Mouse (Mus musculus) lung, postnatal 4 days (tissue): ENCODE measurements around the gene Mrtfb.

Experiments
- DNase-seq, 2 experiments: peaks; one replicate each; pipeline ENCODE4 v3.0.0; 2021

The Mrtfb gene

DNA sequence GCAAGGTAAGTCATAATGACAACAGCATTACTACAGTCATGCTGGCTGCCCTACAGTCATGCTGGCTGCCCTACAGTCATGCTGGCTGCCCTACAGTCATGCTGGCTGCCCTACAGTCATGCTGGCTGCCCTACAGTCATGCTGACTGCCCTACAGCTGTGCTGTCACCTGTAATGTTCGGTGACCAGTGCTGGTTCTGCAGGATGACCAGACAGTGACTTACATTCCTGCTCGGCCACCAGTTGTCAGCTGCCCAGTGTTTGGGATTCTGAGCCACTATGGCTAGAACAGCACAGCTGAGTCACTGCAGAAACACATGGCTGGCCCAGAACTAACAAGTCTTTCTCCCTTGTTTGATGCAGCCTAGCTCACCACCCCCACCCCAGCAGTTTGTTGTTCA, 149.1 kb downstream of the Mrtfb start:
- DNase-seq = no peak

DNA sequence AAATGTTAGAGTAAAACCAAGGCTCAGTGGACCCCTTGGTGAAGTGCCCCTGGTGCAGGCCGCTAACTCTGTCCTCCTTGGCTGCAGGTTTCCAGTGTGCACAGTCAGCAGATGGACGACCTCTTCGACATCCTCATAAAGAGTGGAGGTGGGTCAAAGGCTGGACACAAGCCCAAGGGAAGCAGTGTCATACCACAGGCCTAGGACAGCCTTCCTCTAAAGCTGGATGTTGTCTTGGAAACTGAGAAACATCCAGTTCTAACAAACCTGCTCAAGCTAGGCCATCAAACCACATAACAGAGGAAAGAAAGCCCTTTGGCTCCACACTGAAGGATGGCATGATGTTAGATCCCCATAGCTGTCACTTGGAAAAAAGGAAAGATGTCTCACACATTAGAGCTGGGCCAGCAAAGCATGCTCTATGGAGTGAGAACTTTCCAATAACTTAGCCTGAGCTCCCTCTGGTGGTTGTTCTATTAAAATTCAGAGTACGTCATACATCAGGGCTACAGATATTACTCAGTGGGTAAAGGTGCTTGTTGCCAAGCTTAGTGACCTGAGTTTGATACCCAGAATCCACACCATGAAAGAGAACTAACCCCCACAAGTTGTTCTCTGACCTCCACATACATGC, 153.4 kb downstream of the Mrtfb start:
- peak in 1 of 2 experiments; percentile 57 for DNase-seq

DNA sequence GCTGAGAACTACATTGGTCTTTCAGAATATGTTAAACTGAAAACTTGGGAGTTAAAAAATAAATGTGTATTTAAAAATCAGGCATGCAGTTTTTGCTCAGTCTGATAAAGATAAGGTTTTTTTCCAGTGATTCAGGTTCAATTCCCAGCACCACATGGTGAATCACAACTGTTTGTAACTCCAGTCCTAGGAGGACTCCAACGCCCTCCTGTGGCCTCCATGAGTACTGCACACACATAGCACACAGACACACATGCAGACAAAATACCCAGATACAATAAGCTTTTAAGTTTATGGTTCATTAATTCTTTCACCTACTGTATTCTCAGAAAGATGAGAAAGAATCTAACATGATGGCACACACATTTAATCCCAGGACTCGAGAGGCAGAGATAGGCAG, 154.5 kb downstream of the Mrtfb start:
- no peak for DNase-seq

DNA sequence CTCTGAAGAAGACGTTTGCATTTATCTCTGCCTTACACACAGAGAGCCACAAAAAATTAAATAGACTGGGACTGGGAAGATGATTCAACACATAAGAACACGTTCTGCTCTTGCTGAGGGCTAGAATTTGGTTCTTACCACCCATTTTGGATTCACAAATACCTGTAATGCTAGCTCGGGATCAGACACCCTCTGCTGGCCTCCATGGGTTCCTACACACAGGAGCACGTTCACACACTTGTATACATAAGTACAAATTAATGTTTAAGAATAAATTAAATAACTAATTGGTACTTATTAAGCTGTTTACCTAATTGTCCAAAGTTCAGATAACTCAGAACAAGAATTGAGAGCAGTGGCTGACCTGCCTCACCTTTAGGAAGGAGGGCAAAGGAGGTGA, 155.2 kb downstream of the Mrtfb start:
- no peak for DNase-seq

DNA sequence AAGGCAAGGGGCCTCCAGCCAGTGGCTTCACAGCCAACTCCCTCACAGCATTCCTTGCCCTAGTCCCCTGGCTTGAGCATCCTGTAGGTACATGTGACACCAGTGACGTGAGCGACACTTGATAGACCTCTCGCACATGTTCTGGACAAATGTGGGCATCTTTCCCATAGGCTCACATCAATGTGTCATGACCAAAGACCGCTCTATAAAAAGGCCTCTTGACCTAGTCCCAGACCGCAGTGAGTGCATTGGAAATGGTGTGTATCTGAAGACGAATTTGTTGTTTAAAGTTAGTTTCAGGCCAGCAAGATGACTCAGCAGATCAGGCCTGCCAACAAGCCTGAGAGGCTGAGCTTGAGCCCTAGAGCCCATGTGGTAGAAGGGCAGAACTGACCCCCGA, 158.3 kb downstream of the Mrtfb start:
- no peak for DNase-seq

DNA sequence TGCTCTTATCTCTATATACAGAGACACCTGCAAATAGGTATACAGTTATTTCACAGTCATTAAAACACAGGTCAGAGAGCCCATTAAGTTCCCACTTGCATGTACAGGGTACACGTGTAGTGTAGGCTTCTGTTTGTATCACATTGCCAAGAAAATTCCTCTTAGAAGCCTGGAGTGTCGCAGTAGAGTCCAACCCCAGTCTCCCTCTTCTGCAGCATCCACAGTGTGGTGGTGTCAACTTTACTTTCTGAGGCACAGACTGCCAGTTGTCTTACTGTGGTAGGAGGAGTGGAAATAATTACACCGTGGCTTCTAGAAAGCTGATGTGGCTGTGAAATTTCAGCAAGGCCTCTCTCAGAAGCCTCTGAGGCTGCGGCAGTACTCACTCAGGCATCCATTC, 158.7 kb downstream of the Mrtfb start:
- DNase-seq = no peak

DNA sequence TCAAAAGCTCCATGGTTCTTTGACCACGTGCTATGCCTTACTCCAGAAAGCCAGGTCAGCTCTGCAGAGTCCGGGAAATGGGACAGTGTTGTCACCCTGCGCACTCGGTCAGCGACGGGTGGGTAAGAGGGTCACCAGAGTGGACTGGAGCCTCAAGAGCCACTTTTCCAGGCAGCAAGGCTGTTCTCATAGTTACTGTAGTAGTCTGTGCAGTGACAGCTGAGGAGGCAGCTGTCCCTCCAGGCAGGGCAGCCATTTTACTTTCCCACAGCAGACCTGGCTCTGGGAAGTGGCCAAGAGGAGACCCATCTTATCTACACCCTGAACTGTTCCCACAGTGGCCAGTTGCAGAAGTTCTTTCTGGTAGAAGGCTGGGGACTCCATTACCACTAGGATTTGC, 159.2 kb downstream of the Mrtfb start:
- no peak for DNase-seq

DNA sequence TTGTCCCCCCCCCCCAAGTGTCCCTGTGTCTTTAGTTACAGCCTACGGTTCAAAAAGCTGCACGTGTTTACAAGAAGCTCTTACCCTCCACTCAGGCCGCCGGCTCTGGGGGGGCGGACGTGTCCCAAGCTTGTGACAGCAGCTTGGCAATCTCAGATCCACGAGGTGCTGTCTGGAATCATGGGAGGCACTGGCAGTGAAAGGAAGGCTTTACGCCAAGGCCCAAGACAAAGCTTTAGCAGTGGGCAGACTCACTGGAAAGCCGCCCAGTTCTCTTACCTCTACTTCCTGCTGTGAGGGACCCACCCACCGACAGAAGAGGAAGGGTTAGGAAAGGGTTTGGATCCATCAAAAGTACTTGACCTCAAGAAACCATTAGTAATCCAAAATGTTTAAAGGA, 160.2 kb downstream of the Mrtfb start:
- peak; percentile 46 to 55 for DNase-seq

DNA sequence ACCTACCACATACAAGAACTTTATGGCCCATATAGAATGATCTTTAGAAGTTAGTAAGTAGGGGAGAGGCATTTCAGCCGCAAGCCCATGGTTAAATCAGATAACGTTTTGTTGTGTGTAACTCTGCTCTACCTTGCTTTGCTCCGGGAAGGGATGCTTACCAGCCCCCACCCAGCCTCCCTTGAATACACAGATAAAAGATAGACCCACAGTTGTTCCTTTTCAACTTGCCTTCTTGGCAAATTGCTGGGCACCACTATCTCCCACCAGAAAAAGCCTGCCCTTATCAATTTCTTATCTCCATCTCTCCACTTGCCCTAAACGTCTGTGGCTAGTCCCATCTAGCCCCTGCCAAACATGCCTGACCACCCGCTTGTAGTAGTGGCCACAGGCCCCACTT, 161.6 kb downstream of the Mrtfb start:
- no peak for DNase-seq

DNA sequence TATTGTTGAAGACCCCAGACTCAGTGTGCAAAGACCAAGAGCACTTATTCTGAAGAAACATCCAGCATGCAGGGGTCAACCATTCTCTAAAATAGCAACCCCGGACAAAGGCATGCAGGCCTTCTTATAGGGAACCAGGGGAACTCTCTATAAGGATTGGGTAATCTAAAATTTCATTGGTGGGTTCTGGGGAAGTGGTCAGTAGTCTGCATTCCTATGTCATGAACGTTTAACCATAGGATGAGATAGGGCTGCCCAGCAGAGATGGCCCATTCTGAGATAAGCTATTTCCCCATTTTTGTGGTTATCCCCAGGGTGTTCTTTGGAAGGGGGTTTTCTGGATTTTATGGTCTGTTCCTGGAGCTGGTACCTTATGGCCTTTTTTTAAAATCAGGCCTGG, 163.5 kb downstream of the Mrtfb start:
- no peak for DNase-seq

DNA sequence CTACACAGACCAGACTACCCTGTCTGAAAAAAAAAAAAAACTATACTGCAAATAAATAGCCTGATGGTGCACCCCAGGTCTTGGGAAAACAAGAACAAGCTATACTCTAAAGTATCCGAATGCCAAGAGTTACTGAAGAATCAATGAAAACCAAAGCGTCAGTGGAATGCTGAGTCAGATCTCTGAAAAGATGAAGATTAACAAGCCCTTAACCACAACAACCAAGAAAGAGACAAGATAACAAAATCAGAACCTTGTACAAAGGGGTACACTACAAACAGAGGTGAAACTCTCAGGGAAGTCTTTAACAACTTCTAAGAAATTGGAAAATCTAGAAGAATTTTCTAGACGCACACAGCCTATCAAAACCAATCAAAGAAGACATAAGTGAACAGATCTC, 166.2 kb downstream of the Mrtfb start:
- DNase-seq = no peak

DNA sequence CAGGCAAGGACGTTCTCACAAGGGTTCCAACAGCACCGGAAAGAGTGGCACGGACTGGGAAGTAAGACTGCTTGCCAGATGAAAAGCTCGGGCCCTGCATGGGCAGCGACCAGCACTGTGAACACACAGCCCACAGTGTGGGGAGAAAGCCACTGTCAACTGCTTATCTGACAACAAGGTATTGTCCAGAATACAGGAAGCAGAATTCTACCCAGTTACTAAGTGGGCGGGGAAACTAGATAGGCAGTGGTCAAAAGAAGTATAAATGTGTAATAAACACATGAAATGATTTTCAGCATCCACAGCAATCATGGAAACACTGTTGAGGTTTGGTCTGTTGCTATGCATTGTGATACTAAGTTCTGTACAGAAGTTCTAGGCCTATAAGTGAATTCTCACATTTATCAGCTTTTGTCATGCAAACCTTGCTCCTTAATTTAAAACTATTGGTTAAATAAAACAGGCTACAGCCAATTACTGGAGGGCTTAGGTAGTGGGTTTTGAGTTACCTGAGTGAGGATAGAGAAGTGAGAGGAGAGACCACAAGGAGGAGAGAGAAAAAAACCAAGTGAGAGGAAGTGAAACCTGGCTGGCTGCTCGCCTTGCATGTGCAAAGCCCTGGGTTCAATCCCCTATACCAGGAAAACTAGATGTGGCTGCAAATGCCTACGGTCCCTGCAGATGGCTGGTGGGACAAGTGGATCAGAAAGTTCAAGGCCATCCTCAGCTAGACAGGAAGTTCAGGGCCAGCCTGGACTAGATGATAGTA, 167.5 kb downstream of the Mrtfb start:
- DNase-seq = no peak

DNA sequence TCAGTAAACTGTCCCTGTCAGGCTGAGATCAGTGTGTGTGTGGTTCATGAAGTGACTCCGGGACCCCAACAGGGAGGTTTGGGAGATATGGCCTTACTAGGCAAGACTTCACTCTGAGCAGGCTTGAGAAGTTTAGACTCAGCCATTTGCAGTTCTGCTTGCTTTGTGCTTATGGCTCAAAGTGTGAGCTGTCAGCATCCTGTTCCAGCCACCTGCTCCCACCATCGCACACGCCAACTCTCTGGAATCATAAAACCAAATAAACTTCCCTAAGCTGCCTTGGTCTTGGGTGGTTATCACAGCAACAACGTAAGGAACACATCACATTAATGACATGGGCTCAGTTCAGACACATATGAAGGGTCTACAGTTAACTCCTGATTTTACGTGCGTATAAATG, 169.5 kb downstream of the Mrtfb start:
- DNase-seq = no peak

DNA sequence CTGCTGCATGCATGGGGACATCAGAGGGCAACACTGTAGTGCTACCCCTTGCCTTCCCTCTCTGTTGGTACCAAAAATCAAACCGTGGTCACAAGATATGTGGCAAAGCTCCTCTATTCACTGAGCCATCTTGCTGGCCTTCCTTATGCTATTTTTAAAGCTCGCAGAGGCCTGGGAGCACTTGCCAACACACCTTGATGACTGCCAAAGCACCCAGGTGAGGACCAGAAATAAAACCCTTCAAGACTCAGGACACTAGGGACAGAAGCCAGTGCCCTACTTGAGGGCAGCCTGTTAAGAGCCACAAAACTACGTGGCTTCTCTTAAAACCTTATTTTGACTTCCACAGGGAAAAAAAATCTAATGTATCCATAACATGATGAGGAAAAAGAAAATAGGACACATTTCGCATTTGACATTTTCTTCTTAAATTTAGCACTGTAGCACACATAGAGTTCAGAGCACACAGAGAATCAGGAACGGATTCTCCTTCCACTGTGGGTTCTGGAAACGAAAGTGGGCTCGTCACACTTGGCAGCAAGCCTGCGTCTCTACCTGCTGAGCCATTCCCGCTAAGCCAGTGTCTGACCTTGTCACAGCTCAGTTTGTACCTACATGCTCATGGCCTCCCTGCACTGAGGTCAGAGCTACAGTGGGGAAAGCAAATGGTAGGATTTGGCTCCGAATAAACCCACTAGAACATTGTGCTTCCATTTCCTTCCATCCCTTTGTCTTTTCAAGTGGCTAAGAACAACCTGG, 170.7 kb downstream of the Mrtfb start:
- no peak for DNase-seq

DNA sequence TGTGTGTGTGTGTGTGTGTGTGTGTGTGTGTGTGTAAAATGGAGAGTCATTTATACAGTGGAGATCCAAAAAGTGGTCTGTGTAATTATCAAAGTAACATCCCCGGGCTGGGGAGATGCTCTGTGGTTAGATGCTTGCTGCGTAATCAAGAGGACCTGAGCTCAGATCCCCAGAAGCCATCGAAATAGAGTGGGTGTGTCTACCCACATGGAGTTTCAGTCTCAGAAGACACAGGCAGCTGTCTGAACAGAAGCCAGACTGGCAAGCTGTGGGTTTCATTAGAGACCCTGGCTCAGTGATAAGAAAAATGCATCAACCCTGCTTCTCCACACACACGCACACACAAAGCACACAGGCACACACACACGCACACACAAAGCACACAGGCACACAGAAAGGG, 171.8 kb downstream of the Mrtfb start:
- DNase-seq = no peak

DNA sequence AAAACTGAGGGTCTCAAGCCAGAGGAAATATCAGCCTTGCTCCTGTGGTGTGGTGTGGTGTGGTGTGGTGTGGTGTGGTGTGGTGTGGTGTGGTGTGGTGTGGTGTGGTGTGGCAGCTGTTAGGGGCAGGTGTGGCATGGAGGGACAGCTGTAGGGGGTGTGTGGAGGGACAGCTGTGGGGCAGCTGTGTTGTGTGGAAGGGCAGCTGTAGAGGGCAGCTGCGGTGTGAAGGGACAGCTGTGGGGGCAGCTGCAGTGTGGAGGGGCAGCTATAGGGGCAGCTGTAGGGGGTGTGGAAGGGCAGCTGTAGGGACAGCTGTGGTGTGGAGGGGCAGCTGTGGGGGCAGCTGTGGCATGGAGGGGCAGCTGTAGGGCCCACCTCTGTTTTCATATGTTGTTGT, 172.5 kb downstream of the Mrtfb start:
- DNase-seq = no peak

DNA sequence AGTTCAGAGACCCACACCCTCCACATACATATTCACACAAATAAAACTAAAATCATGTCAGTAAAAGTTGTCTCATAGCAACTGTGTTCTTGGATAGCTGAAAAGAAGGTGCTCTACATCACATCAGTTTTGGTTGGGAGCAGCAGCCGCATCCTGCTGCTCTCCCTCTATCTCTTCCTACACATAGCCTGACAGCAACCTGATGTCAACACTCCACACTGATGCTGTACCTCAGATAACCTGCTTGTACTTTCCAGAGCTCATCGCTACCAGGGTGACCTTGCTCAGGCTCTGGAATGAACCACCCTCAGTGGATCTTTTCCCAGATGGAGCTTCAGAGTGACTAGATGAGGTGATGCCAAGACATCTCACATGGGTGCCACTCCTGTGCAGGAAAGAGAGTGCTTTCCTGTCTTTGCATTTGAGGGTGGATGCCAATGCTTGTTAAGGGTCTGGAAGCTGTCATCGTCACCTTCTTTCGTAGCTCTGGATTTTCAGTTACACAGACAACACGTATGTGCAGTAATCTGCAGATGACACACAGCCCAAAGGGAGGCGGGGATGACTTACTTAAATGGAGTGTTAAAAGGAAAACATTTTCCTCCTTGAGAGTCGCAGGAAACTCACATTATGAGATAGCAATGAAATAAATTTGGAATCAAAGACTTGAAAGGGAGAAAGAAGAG, 173.8 kb downstream of the Mrtfb start:
- no peak for DNase-seq

DNA sequence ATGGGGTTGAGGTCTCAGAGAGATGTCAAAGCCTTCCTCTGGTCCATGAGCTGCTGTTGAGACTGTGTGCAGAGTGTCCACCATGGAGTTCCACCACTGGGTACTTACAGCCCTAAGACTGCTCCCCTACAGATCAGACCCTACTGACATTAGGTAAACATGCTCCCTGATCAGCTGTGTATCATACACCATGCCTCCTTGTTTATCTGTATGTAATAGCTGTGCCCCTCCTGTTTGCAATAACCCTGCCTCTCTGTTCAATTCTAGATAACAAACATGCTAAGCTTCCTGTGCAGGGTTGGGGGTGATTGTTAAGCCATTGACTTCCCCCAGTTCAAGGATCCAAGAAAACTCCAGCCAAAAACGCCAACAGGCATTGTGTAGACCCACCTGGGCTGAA, 174.7 kb downstream of the Mrtfb start:
- DNase-seq = no peak

DNA sequence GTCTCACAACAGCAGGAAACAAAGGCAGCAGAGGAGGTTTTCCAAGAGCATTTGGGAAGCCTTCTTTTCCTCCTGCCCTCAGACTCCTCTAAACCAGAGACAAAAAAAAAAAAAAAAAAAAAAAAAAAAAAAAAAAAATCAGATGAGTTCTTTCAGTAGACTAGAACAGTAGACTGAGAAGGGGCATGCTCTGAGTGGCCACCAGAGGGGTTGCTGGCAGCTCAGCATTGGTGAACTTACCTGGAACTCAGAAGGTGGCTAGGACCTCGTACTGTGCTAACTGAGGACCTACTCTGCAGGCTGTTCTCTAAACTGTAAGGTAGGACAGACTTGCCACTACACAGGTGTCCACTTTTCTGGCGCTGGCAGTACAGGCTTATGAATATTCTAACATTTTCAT, 179.3 kb downstream of the Mrtfb start:
- no peak for DNase-seq

DNA sequence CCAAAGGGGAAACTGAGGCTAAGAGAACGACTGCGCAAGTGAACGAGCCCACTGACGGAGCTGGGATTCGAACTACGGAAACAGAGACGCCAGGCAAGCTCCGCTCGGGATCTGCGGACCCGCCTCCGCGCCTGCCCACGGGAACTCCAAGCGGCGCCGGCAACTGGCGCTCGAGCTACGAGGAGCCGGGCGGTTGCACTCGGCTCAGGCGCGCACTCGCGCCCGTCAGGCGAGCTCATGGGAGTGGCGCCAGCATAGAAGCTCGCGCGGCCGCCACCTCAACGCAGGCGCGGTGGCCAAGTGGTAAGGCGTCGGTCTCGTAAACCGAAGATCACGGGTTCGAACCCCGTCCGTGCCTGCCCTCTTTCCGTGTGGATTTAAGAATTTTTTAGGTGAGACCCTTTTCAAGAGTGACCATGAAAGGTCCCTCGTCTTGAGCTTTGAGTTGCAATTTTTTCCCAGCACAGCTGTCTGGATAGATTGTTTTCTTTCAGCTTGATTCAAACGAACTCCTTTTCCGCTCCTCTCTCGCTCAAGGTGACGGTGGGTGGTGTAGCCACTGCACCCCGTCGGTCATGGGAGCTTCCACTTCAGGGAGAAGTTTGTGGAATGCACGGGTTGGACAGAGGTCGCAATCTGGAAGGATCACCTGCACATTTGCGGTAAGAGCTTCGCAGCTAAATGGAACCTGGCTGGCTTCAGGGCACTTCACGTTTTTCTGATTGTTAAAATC, 180.9 kb downstream of the Mrtfb start:
- DNase-seq = peak; percentile 97

DNA sequence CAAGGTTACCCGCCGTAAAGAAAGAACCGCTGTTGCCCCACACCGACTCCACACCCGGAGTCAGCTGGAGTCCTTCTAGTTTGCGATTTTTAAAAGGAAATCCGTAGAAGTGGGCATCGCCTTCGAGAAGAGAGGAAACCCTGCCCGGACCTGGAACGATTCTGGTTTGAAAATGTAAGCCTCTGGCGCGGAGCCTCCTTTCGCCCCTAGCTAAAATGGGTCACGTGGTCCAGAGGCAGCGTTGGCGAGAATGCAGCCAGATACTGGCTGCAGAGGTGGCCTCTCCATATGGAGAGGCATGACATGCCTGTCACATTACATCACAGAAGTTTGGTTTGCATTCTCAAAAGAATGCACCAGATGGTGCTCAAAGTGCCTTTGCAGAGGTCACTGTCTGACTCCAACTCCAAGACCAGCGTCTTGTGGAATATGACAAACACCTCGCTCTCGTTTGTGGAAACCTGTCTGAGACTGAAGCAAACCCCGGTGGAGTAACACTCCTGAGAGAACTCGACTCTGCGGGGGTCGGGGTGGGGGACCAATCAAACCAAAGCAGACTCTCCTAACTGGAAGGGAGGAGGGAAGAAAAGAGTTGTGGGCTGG, 181.6 kb downstream of the Mrtfb start:
- DNase-seq = peak; percentile 76 to 82

DNA sequence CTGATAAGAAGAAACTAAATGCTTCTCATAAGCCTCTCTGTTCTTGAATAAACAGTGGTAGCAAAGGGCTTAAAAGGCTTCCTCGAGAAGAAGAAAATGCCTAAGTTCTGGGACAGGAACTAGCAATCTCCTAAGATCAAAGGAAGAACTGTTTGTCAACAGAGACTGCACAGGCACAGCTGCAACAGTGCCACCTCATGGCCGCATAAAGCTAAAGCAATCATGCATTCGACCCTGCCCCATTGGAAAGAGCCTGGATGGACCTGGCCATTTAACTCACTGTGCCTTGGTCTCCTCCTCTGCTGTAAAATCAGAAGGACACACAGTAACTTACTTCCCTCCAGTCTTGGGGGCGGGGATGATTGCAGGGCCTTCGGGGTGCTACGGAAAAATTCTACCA, 184.2 kb downstream of the Mrtfb start:
- DNase-seq = peak; percentile 53 to 74
